Mouse (Mus musculus): ENCODE measurements around the gene Zc3h18. TPM values are rescaled to one million over a fixed set of nuclear protein-coding genes. Genes with fewer than 3 reads are reported as not detected.

Zc3h18 gene
- polyA plus RNA-seq, 1 experiment, result 29.1 TPM

GRCm38 (mm10) chr8:122445203-122445602 lies 68.8 kb downstream of the Zc3h18 start:
- Histone ChIP-seq H3K4me1 (ENCODE audit: control insufficient read depth, insufficient read depth, insufficient read length) (peaks cover 7% of the 10 kb centered on the region; the same call in 1 of the 2 replicates), H3K36me3 (ENCODE audit: control insufficient read depth, insufficient read depth, low read length) (no peaks in the 10 kb centered on the region), H3K27ac (ENCODE audit: insufficient read depth, low read length) (no peak overlapping the region), H3K4me3 (ENCODE audit: extremely low read depth, insufficient read depth, insufficient read length) (no peak overlapping the region), H3K27me3 (ENCODE audit: control insufficient read depth, insufficient read depth, low read length) (no peaks in the 10 kb centered on the region)
- no peak for DNase-seq (ENCODE audit: low read depth in 1 of 2, low spot score in 2 of 2)
- WGBS, result 16% methylated on average over 3 of the region's 3 CpGs
- no peak for TF ChIP-seq CTCF (IDR thresholded peaks at IDR 0.05; ENCODE audit: extremely low read depth, insufficient read depth, insufficient read length, insufficient replicate concordance)
- no peak for TF ChIP-seq POLR2A (IDR thresholded peaks at IDR 0.05; ENCODE audit: low read depth, low read length)

DNA sequence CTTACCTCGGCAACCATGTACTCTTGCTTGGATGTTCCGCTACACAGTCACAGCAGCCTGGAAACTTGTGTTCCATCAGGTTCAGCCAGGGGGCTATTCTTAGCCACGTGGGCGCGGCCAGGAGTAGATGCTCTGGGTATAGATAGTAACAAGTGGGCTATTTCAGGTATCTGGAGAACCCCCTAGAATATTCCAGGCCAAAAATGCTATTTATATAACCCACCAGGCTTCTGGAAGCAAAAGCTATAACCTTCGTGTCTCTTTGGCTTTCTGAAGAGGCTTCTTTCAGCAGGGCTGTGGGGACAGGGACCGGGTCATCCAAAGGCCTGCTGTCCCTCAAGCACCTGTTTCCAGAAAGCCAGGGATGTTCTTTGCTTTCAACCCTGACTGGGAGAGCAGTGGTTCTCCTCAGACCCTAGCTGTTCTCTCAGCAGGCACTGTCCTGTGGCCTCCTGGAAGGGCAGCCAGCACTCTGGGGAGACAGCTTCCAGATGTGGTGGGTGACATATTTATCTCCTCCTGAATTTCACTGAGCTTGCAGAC lies 74.8 kb downstream of the Zc3h18 start:
- DNase-seq (ENCODE audit: low read depth in 1 of 2, low spot score in 2 of 2), result no peak
- H3K4me3 ChIP-seq (ENCODE audit: extremely low read depth, insufficient read depth, insufficient read length), result no peak overlapping the region
- TF ChIP-seq POLR2A (IDR thresholded peaks at IDR 0.05; ENCODE audit: low read depth, low read length) (no peak), CTCF (IDR thresholded peaks at IDR 0.05; ENCODE audit: extremely low read depth, insufficient read depth, insufficient read length, insufficient replicate concordance) (no peak)
- H3K4me1 ChIP-seq (ENCODE audit: control insufficient read depth, insufficient read depth, insufficient read length), result no peaks in the 10 kb centered on the region
- 76% methylated on average over 7 of the region's 7 CpGs for WGBS
- H3K36me3 ChIP-seq (ENCODE audit: control insufficient read depth, insufficient read depth, low read length), result no peaks in the 10 kb centered on the region
- no peaks in the 10 kb centered on the region for H3K27me3 ChIP-seq (ENCODE audit: control insufficient read depth, insufficient read depth, low read length)
- H3K27ac ChIP-seq (ENCODE audit: insufficient read depth, low read length), result no peak overlapping the region

DNA sequence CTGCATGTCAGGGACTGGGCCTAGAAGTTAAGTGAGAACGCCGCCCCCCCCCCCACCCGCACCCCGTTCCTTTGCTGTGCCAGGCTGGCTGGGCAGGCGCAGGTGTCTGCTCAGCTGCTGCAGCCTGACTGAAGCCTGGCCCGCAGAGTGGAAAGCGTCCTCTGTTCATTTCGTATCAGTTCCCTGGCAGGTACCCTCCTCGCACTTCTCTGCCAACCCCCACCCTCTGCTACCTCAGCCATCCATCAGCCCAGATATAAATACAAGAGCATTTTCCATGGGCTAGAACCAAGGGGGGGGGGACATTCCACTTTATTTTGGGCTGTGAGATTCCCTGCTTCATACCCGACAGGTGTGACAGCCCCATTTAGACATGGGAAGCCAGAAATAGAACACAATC lies 75.7 kb downstream of the Zc3h18 start:
- Histone ChIP-seq H3K27me3 (ENCODE audit: control insufficient read depth, insufficient read depth, low read length) (no peaks in the 10 kb centered on the region), H3K36me3 (ENCODE audit: control insufficient read depth, insufficient read depth, low read length) (no peaks in the 10 kb centered on the region), H3K27ac (ENCODE audit: insufficient read depth, low read length) (no peak overlapping the region), H3K4me3 (ENCODE audit: extremely low read depth, insufficient read depth, insufficient read length) (no peak overlapping the region), H3K4me1 (ENCODE audit: control insufficient read depth, insufficient read depth, insufficient read length) (no peaks in the 10 kb centered on the region)
- DNase-seq (ENCODE audit: low read depth in 1 of 2, low spot score in 2 of 2), result no peak
- WGBS, result 91% methylated on average over 10 of the region's 10 CpGs
- no peak for TF ChIP-seq POLR2A (IDR thresholded peaks at IDR 0.05; ENCODE audit: low read depth, low read length)
- TF ChIP-seq CTCF (IDR thresholded peaks at IDR 0.05; ENCODE audit: extremely low read depth, insufficient read depth, insufficient read length, insufficient replicate concordance), result no peak

- Histone ChIP-seq H3K4me1 (ENCODE audit: control insufficient read depth, insufficient read depth, insufficient read length) (no peaks in the 10 kb centered on the region; the same call in 1 of the 2 replicates), H3K4me3 (ENCODE audit: extremely low read depth, insufficient read depth, insufficient read length) (no peak overlapping the region), H3K27me3 (ENCODE audit: control insufficient read depth, insufficient read depth, low read length) (no peaks in the 10 kb centered on the region), H3K27ac (ENCODE audit: insufficient read depth, low read length) (no peak overlapping the region), H3K36me3 (ENCODE audit: control insufficient read depth, insufficient read depth, low read length) (no peaks in the 10 kb centered on the region)
- WGBS, result 79% methylated on average over 6 of the region's 6 CpGs
- TF ChIP-seq POLR2A (IDR thresholded peaks at IDR 0.05; ENCODE audit: low read depth, low read length) (no peak), CTCF (IDR thresholded peaks at IDR 0.05; ENCODE audit: extremely low read depth, insufficient read depth, insufficient read length, insufficient replicate concordance) (no peak)
- no peak for DNase-seq (ENCODE audit: low read depth in 1 of 2, low spot score in 2 of 2)
Observed at GRCm38 (mm10) chr8:122454409-122454808, 78.0 kb downstream of the Zc3h18 start.

- Histone ChIP-seq H3K4me3 (ENCODE audit: extremely low read depth, insufficient read depth, insufficient read length) (no peak overlapping the region), H3K4me1 (ENCODE audit: control insufficient read depth, insufficient read depth, insufficient read length) (peaks cover 15% of the 10 kb centered on the region), H3K36me3 (ENCODE audit: control insufficient read depth, insufficient read depth, low read length) (no peaks in the 10 kb centered on the region), H3K27ac (ENCODE audit: insufficient read depth, low read length) (no peak overlapping the region), H3K27me3 (ENCODE audit: control insufficient read depth, insufficient read depth, low read length) (no peaks in the 10 kb centered on the region)
- 82% methylated on average over 11 of the region's 11 CpGs for WGBS
- no peak for DNase-seq (ENCODE audit: low read depth in 1 of 2, low spot score in 2 of 2)
- no peak for TF ChIP-seq CTCF (IDR thresholded peaks at IDR 0.05; ENCODE audit: extremely low read depth, insufficient read depth, insufficient read length, insufficient replicate concordance)
Observed at GRCm38 (mm10) chr8:122457171-122457570, 80.8 kb downstream of the Zc3h18 start.

- H3K36me3 ChIP-seq (ENCODE audit: control insufficient read depth, insufficient read depth, low read length), result no peaks in the 10 kb centered on the region
- H3K4me1 ChIP-seq (ENCODE audit: control insufficient read depth, insufficient read depth, insufficient read length), result peaks cover 23% of the 10 kb centered on the region
- DNase-seq (ENCODE audit: low read depth in 1 of 2, low spot score in 2 of 2), result peak in 1 of 2 experiments; percentile 43
- H3K4me3 ChIP-seq (ENCODE audit: extremely low read depth, insufficient read depth, insufficient read length), result no peak overlapping the region
- WGBS, result 49% methylated on average over 6 of the region's 6 CpGs
- no peak overlapping the region for H3K27ac ChIP-seq (ENCODE audit: insufficient read depth, low read length)
- TF ChIP-seq POLR2A (IDR thresholded peaks at IDR 0.05; ENCODE audit: low read depth, low read length), result no peak
- 0 out of 2 replicates have a peak, but pooled peaks have one; percentile 22 for TF ChIP-seq CTCF (IDR thresholded peaks at IDR 0.05; ENCODE audit: extremely low read depth, insufficient read depth, insufficient read length, insufficient replicate concordance)
- H3K27me3 ChIP-seq (ENCODE audit: control insufficient read depth, insufficient read depth, low read length), result no peaks in the 10 kb centered on the region
Observed at GRCm38 (mm10) chr8:122459218-122459900, 83.0 kb downstream of the Zc3h18 start.

GRCm38 (mm10) chr8:122459990-122460389 lies 83.6 kb downstream of the Zc3h18 start:
- TF ChIP-seq CTCF (IDR thresholded peaks at IDR 0.05; ENCODE audit: extremely low read depth, insufficient read depth, insufficient read length, insufficient replicate concordance), result no peak
- no peak overlapping the region for H3K27ac ChIP-seq (ENCODE audit: insufficient read depth, low read length)
- no peaks in the 10 kb centered on the region for H3K36me3 ChIP-seq (ENCODE audit: control insufficient read depth, insufficient read depth, low read length)
- WGBS, result 20% methylated on average over 7 of the region's 7 CpGs
- peak overlapping the region; percentile 50; the same call in 1 of the 2 replicates for H3K4me3 ChIP-seq (ENCODE audit: extremely low read depth, insufficient read depth, insufficient read length)
- DNase-seq (ENCODE audit: low read depth in 1 of 2, low spot score in 2 of 2), result no peak
- H3K27me3 ChIP-seq (ENCODE audit: control insufficient read depth, insufficient read depth, low read length), result no peaks in the 10 kb centered on the region
- peaks cover 23% of the 10 kb centered on the region for H3K4me1 ChIP-seq (ENCODE audit: control insufficient read depth, insufficient read depth, insufficient read length)
